Mouse (Mus musculus) left cerebral cortex, adult 9 months (tissue): ENCODE measurements around the gene E2f1.

Source experiments
- DNase-seq, 2 experiments: peaks; one replicate each; pipeline ENCODE4 v3.0.0; 2022; ENCODE audit warnings: low spot score in 2 of 2

Gene E2f1

DNA sequence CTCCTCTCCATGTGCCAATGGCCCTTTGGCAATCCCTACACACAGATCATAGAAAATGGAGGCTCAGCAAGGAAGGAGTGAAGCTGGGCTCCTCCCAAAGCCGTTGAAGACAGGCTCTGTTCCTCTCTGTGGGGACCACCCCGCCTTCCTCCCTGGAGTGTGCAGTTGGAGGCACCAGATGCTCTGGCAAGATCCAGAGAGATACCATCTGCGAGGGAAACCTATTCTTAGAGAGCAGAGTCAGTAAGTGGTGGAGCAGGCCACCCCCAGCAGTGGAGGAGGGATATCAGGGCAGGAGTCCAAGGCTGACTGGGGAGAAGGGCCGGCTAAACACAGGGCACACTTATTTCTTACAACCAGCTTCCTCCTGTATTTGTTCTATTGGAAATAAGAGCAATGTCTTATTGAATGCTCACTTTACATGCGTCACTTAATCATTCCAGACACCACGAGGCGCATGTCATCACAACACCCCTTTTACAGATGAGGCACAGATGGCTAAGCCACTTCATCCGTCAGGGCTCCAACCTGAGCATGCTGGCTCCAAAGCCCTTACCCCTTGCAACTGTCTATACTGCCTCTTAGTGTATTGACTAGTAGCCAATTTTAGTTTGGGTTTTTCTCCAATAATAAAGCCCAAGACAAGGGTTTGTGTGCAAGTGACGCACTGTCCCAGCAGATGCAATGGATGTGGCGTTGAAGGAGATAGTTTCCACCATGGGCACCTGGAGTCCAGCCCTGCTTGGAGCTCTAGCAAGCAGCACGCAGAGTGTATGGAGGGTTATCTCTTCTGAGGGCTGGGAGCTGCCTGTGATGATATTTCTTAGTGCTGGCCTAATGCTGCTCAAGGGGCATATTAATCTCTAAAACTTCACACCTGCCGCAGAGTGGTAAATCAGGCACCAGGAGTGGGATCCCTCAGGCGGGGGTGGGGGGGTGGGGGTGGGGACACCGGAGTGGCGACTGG is 14.5 kb upstream of the E2f1 start:
- peak; percentile 90 to 96 for DNase-seq

DNA sequence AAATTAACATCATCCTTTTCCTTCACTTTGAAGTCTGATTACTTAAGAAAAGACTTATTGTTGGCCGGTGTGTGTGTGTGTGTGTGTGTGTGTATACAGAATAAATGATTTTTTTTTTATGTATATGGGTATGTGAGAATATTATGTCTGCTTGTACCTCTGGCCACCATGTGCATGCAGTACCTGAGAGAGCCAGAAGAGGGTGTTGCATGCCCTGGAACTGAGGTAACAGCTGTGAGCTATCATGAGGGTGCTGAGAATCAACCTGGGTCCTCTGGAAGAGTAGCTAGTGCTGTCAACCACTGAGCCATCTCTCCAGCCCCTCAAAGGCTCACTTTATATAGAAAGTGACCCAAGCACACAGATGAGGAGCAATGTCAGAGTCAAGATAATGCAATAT is 11.7 kb upstream of the E2f1 start:
- no peak for DNase-seq

DNA sequence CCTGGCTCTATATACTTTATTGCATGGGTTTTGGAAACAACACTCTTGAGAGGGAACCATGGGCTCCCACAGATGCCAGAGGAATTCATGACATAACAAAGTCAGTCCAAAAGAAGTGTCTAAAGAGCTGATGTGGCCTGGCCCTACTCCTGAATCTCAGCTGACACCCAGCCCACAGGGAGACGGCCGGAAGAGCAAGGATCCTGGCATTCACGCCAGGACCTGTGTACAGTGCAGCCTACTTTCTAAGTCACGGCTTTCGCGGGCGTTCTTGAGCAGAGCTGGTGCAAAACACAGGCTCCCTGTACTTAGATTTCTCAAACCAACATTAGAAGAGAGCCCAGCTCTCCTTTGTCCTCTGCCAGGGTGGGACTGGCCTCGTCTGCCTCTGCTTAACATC is 10.9 kb upstream of the E2f1 start:
- no peak for DNase-seq

DNA sequence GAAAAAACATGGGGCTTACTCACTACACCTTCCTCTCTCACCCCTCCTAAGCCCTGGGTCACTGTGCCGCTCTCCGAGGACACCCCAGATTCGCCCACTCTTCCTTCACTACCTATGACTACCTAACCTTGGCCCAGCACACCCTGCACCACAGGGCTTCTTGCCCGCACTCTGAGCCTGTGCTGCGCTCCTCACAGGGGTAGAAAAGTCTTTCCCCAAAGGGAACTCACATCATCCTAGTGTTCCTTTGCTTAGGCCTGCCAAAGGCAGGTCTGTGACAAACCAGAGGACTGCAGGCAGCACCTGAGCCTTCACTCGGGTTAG is 8.0 kb upstream of the E2f1 start:
- no peak for DNase-seq

DNA sequence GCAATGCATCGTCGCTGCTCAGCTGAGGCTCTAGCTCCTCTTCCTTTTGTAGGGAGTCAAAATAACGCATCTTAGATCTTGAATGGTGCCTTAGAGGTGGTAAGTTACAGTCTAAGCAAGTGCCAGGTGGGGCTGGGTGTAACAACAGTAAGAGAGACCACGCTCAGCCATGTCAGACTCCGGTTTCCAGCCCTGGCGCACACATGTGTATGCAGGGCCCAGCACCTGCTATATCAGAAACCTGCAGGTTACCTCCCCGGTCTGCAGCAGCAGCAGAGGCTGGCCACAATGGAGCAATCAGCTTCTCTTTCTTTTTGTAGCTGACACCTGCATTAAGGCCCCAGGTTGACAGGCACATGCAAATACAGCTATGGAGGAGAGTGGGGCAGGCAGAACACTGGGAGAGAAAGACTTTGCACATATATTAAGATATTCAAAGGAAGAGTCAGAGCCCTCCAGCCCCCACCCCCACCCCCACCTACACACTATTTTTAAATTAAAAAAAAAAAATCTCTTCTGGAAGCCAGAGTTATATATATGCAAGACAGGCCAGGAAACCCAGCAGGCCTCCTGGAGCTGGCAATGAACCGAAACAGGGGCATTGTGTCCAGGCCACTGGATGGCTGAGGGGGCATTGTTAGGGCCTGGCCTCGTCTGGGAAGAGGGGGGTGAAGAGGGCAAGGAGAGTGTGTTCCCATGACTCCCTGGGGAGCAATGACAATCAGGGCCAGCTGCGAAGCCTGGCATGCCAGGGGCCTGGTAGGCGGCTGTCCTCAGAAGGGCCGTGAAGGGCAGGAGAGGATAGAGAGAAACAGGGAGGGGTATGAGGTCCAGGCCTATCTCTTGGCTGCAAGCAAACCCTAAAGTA is 7.4 kb upstream of the E2f1 start:
- no peak for DNase-seq

DNA sequence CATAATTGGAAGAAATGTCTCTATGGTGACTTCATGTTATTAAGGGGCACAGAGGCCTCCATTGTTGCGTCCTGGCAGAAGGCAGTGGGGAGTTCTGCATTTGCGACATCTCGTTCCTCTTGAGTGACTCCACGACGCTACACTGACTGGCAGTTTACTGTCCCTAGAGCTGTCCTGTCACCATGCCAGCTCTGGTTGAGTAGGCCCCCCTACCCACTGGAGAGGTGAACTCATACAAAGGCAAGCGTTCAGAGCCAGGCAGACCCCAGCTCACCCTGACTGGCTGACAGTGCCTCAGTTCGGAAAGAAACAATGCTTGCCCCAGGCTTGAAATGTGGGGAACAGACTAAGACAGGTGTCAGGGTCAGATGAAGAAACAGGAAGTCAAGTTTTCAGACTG is 4.6 kb upstream of the E2f1 start:
- DNase-seq, result no peak

DNA sequence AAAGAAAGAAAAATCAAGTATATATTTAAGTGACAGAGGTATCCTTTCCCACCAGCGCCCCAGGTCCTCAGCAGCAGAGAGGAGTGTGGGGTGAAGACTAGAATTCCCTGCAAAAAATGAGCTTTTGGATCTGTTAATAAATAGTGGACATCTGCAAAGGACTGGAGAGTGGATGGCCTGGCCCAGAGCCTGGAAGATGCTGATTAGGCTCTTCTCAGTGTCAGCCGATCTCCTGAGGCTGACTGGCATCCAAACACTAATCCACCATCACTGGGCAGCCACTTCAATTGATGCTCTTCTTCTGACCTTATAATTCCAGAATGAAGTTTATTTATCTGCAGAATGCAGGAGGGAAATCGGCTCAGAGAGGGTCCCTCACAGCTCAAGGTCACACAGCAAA is 3.3 kb upstream of the E2f1 start:
- DNase-seq, result no peak

DNA sequence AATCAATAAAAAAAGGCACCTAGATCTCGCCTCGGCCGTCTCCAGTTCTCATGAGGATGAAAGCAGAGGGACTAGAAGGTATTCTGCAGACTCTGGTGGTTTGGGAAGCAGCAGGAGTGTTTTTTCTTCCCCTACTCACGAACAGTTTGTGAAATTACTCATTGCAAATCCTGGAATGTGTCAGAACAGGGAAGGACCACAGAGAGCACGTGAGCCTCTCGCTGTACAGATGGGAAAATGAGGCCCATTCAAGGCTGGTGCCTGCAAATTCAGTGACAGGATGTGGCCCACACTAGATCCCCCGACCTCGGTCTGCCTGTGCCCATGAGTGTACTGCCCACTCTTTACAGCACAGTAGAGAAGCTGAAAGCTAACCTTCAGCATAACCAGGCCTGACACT is 2.3 kb upstream of the E2f1 start:
- DNase-seq, result peak in 1 of 2 experiments; percentile 31

DNA sequence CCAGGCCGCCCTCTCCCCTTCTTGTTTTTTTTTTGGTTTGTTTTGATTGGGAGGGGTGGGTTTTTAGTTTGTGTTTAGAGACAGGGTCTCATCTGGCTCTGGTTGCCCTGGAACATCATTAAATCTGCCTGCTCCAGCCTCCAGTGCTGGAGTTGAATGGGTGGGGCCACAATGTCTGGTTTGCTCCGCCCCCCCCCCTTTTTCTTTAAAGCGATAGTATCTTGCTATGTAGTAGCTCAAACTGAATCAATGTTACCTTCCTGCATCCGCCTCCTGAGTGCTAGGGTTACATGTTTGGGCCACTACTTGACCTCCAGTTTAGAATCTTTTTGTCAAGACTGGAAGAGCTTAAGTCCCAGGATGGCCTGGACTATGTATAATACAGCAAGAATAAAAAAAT is 1.6 kb upstream of the E2f1 start:
- no peak for DNase-seq

DNA sequence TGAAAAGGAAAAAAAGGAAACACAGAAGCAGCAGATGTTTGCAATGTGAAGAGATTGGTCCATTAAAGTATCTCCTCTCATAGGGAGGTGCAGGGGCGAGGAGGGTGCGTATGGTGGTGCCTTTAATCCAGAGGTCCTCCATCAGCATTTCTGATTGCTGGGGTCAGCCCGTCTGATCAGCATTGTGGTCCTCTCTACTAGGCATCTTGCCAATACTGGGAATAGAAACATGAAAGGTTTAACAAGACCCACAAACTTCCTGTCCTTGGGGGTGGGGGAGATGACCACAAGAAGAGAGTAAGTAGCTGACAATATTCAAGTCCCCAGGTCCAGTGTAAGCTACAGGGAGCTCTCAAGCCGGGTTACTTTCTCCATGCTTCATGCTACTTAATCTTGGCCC is 974 bp upstream of the E2f1 start:
- no peak for DNase-seq

DNA sequence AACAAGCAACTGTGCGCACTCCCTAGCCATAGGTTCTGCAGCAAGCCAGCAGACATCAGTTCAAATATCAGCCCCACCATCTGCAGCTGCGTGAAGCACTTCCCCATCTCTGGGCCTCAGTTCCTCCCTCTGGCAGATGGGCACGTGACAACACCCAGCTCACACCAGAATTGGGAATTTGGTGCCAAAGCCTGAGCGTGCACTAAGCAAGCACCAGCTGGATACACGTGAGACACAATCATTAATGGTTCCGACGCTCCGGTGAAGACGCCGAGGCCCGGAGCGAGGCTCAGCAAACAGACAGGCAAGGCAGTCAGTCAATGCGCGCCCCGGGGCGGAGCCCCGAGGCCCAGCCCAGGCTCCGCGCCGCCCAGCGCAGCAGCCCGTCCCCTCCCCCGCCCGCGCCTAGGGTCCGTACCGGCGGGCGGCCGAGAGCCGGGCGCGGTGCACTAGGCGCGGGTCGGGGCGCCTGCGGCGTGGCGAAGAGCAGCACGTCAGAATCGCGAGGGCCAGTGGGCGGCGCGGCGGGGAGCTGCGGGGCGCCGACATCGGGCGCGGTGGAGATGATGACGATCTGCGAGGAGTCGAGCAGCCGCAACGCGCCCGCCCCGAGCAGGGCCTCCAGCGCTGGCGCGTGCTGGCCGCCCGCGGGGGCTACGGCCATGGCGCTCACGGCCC is 482 bp downstream of the E2f1 start:
- peak in 1 of 2 experiments; percentile 58 for DNase-seq

DNA sequence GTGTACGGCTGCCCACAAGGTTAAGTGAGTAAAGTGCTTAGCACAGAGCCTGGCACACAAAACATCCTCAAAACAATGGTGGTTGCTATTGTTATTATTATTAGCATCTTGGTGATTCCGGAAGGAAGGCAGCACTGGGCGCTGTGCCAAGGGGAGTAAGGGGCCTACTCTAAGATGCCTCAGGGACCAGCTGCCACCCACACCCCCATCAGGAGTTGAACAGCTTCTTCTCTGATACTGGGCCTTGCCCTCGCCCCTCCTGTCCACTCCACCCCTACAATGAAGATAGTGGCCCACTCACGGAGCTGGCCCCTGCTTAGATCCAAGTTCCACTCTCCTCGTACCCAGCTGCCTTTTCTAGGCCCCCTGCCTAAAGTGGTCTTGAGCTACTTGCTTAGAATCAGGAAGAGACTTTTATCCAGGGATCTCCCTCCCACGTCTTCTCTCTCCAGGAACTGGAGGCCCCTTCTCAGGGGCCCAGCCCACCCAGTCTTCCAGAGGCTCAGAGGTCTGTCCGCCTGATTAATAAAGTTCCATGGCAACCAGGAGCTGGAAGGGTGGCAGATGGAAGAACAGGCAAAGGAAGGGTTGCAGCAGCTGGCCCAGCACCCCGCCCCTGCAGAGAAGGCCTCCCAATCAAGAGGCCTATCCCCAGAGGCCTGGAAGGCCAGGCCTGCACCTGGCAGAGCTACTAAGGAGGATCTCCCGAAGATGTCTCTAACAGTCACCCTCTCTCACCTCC is 1.2 kb downstream of the E2f1 start:
- DNase-seq, result no peak

DNA sequence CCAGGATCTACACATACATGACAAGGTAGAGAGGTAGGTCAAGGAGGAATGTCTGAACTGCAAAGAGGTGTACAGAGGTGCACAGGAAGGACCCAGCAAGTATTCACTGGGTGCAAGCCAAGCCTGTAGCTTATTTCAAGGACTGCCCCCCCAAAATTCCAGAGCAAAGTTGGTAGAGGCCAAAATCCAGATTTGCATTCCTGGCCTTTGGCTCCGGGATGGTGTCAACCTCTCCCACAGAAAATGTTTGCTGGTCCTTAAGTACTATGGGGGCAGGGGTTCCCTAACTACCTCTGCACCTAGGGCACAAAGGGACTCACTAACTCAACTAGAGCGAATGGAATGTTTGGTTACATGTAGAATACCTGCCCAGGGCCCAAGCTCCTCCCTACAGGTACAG is 1.9 kb downstream of the E2f1 start:
- DNase-seq, result no peak

DNA sequence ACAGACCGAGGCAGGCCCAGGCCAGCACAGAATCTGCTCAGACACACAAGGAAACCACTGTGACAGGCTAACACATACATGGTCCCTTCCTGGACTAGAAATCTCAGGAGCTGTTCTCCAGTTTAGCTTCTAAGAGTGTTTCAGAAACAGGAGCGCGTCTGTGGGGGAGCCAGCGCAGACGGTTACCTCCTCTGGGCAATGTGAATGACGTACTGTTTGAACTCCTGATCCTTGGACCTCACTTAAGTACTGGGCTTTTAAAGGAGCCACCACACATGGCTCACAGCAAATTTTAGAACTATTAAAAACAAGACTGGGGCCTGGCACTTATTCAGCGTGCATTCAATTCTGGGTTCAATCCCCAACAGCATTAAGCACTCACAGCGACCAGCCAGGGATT is 3.1 kb downstream of the E2f1 start:
- no peak for DNase-seq

DNA sequence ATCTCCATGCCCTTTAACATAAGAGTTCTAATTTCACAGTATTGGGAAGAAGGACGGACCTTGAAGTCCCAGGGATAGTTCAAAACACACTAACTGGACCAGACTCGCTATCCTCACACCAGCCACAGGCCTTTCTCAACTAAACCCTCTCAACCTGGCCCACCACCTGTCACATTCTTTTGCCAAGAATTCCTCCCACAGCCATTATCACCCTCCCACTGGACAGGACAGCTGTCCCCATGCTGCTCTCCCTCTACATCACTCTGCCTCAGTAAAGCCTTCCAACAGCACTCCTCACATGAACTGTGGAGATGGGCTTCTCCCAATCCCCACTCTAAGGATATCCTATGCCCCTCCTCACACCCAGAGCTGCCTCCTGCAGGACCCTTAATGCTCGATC is 4.1 kb downstream of the E2f1 start:
- DNase-seq, result peak in 1 of 2 experiments; percentile 48

DNA sequence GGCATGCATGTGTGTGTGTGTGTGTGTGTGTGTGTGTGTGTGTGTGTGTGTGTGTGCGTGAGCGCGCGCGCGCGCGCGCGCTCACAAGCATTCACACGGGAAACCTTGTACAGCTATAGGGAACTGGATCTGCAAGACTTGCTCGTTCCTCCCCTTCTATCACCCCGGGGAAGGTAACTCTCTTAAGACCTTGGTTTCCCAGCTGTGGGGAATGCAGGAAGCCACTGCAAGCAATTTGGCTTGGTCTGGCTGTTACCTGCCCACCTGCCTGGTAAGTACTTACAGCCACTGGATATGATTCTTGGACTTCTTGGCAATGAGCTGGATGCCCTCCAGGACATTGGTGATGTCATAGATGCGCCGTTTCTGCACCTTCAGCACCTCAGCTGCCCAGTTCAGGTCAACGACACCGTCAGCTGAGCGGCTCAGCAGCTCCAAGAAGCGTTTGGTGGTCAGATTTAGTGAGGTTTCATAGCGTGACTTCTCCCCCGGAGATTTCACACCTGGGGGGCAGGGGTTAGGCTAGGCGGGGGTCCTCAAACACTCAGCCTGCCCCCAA is 6.0 kb downstream of the E2f1 start:
- no peak for DNase-seq

DNA sequence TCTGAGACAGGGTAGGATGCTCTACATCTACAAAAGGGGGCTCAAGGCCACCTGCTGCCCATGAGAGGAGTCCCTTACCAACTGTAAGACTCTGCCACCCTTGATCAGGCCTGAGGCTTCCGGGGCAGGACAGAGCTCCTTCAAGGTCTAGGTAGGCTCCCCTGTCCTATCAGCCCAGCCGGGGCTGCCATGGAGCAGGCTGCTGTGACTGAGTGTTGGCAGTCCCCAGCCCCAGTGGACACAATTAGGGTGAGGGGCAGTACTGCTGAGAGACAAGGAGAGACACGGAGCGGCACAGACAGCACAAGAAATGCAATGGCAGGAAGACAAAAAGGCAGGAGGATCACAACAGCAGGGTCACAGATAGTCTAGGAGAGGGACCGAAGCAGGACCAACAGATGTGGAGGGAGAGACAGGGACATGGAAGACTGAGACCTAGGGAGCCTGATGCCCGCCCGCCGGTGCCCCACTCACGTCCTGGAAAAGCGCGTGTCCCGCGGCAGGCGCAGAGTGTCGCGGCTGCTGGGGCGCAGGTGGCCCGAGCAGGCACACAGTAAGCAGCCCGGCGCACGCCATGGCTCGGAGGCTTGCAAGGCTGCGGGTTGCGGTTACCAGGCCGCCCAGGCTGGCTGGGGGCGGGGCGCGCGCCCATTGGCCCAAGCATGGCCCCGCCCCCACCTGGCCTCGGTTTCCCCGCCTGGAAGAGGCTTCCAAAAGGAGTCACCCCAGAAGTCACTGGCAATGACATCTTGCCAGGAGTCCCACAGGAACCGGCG is 11.2 kb downstream of the E2f1 start, which contains the start of gene Necab3:
Gene Necab3 (minus strand): TSS at position 627 of the 776 bp plus-strand sequence.
- peak in 1 of 2 experiments; percentile 59 for DNase-seq

DNA sequence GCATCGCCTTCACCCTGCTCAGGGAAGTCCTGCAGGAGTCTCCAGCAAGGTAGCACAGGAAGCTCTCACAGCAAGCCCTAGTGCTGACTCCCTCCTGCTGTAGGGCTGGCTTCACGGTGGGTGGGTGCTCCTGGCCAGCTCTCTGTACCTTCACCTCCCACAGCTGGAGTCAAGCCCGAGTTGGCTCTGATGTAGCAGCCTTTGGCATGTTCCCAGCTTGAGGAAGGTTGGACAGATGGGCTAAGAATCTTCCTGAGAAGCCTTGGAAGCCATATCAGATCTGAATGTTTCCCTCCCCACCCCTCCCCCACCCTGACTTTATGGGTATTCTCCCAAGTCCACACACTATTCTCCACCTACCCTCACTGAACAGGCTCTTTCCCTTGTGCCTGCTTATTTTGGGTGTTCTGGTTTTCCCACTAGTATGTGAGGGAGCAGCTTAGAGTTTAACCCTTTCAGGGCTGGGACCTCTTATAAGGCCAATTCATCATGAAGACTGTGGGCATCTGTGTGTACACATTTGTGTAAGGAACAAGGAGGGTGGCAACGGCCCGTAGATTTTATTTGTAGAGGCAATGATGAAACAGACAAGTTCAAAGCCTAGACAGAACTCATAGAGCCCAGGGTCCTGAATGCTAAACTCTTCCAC is 12.4 kb downstream of the E2f1 start:
- DNase-seq, result peak in 1 of 2 experiments; percentile 66

DNA sequence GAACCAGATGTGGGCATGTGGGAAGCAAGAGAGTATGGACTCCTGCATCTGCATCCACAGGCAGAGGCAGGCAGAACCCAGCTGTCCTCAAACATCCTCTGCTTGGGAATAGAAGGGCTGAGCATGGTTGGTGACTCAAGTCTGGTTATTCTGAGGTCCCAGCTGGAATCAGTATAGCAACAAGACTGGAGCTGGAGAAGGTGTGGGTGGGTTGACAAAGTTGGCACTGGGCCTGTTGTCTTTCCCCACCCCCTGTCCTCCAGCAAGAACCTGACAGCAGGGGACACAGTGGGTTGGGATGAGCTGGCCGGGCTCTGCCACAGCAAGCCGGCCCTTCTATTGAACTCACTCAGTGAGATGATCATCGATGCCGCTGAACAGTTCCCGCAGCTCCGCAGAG is 14.5 kb downstream of the E2f1 start:
- DNase-seq, result peak; percentile 70 to 80

DNA sequence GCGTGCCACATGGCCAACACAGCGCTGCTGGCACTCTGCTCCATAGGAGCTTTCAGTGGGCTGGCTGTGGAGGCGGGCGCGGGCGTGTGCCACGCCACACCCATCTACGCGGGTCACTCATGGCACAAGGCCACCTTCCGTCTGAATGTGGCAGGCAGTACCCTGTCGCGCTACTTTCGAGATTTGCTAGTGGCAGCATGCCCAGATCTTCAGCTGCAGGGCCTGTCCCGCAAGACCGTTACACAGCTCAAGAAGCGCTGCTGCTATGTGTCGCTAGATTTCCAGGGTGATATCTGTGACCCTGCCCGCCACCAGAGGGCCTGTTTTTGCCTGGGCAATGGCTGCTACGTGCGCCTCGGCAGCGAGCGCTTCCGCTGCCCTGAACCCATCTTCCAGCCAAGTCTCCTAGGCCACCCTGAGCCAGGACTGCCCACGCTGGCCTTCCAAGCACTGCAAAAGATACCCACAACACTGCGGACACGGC is 17.2 kb downstream of the E2f1 start:
- peak in 1 of 2 experiments; percentile 65 for DNase-seq
